Mouse (Mus musculus) liver, embryonic 15.5 days (tissue): ENCODE results near the gene Osr1. TPM values are rescaled to one million over a fixed set of nuclear protein-coding genes. Genes with fewer than 3 reads are reported as not detected.
A peak's percentile ranks its signal among the peaks of the same experiment; 100 is the strongest.

Experiments
- ATAC-seq: fragments of 200-750 bp; cut with Nextera tagmentation; 2 replicates; pipeline ENCODE4 v1.8.0; 2017; ENCODE audit warnings: moderate number of reproducible peaks, mild to moderate bottlenecking, moderate library complexity; ENCODE audit not compliant: insufficient read depth
- H3K27ac ChIP-seq: fragments of 300-500 bp; sonication (generic); replicated peaks from 2 replicates; pipeline ENCODE4 v1.5.1; 2015; ENCODE audit warnings: mild to moderate bottlenecking, inconsistent platforms
- H3K27me3 ChIP-seq: fragments of 300-500 bp; sonication (generic); 2 replicates; pipeline ENCODE4 v1.6.1; 2015; ENCODE audit warnings: mild to moderate bottlenecking, inconsistent platforms
- H3K36me3 ChIP-seq: fragments of 300-500 bp; sonication (generic); replicated peaks from 2 replicates; pipeline ENCODE4 v1.6.1; 2015; ENCODE audit warnings: moderate library complexity, mild to moderate bottlenecking, inconsistent platforms
- H3K4me1 ChIP-seq: fragments of 300-500 bp; sonication (generic); replicated peaks from 2 replicates; pipeline ENCODE4 v1.6.1; 2015; ENCODE audit warnings: inconsistent platforms
- H3K4me2 ChIP-seq: fragments of 300-500 bp; sonication (generic); 2 replicates; pipeline ENCODE4 v1.6.1; 2015; ENCODE audit warnings: moderate library complexity, mild to moderate bottlenecking, inconsistent platforms
- H3K4me3 ChIP-seq: fragments of 300-500 bp; sonication (generic); replicated peaks from 2 replicates; pipeline ENCODE4 v1.5.1; 2015; ENCODE audit warnings: mild to moderate bottlenecking, inconsistent platforms
- H3K9ac ChIP-seq: fragments of 300-500 bp; sonication (generic); 2 replicates; pipeline ENCODE4 v1.6.1; 2015; ENCODE audit warnings: moderate library complexity, mild to moderate bottlenecking, inconsistent platforms
- H3K9me3 ChIP-seq: fragments of 300-500 bp; sonication (generic); replicated peaks from 2 replicates; pipeline ENCODE4 v1.6.1; 2016; ENCODE audit warnings: inconsistent platforms
- WGBS: fragments of 180-500 bp; shearing (Covaris S2); methylation state at CpG from one replicate; pipeline ENCODE4 v1.1.7; 2015; ENCODE audit warnings: mixed read lengths; ENCODE audit not compliant: insufficient replicate concordance; 5-methylcytosine and 5-hydroxymethylcytosine counted together
- polyA plus RNA-seq: library from polyadenylated mRNA; unstranded; fragments of >200 nt; fragmentation: Nextera tagmentation; extraction: Ambion mirVana; gene quantifications from 2 replicates; pipeline ENCODE4 v1.2.1, GENCODE M21; 2015

Osr1 gene
- polyA plus RNA-seq, 1 experiment from 2014 or later, result 0.50 TPM

DNA sequence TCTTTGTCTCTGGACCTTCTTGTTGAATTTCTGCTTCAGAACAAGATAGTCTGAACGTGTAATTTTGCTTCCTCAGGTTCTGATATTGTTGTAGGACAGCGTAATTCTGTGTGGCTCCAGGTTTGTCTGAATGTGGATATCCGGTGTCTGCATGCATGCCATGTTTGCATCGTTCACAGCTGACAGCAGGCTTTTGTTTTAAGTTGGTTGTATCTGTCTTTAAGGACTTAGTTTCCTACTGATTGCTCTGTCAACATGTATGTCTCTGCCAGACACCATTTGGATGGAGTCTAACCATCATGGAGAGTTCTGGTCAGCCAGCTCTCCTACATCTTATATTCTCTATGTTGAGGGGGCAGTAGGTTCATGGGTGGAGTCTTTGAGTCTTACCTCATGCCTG lies 8.7 kb downstream of the Osr1 start:
- Histone ChIP-seq H3K4me1 (no peaks in the 10 kb centered on the region), H3K36me3 (no peaks in the 10 kb centered on the region), H3K9me3 (no peaks in the 10 kb centered on the region), H3K4me2 (no peak overlapping the region), H3K27ac (no peak overlapping the region), H3K4me3 (no peak overlapping the region), H3K9ac (no peak overlapping the region), H3K27me3 (peaks cover 100% of the 10 kb centered on the region)
- 11% methylated on average over 4 of the region's 4 CpGs for WGBS
- no peak for ATAC-seq

DNA sequence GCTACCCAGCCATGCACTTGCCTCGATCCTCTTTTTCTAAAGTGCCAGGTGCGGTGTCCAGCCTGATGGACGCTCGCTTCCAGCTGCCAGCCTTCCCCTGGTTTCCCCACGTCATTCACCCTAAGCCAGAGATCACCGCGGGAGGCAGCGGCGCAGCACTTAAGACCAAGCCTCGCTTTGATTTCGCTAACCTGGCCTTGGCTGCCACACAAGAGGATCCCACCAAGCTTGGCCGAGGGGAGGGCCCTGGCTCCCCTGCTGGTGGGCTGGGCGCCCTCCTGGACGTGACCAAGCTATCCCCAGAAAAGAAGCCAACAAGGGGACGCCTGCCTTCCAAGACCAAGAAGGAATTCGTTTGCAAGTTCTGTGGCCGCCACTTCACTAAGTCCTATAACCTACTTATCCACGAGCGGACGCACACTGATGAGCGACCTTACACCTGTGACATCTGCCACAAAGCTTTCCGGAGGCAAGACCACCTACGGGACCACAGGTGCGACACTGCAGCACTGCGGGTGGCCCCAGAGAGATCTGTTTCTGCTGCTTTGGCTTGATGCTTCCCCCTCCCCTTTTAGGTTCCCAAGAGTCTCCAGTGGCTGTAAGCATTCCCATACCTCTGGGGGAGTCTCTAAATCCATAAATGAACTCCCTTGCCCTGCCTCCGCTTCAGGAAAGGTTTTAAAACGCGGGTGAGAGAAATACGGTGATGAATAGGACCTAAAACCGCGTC lies 9.6 kb downstream of the Osr1 start:
- peaks cover 100% of the 10 kb centered on the region for H3K27me3 ChIP-seq
- H3K4me3 ChIP-seq, result no peak overlapping the region
- no peaks in the 10 kb centered on the region for H3K4me1 ChIP-seq
- H3K36me3 ChIP-seq, result no peaks in the 10 kb centered on the region
- H3K9me3 ChIP-seq, result no peaks in the 10 kb centered on the region
- no peak overlapping the region for H3K4me2 ChIP-seq
- no peak overlapping the region for H3K27ac ChIP-seq
- no peak for ATAC-seq
- 3% methylated on average over 31 of the region's 31 CpGs for WGBS
- no peak overlapping the region for H3K9ac ChIP-seq

DNA sequence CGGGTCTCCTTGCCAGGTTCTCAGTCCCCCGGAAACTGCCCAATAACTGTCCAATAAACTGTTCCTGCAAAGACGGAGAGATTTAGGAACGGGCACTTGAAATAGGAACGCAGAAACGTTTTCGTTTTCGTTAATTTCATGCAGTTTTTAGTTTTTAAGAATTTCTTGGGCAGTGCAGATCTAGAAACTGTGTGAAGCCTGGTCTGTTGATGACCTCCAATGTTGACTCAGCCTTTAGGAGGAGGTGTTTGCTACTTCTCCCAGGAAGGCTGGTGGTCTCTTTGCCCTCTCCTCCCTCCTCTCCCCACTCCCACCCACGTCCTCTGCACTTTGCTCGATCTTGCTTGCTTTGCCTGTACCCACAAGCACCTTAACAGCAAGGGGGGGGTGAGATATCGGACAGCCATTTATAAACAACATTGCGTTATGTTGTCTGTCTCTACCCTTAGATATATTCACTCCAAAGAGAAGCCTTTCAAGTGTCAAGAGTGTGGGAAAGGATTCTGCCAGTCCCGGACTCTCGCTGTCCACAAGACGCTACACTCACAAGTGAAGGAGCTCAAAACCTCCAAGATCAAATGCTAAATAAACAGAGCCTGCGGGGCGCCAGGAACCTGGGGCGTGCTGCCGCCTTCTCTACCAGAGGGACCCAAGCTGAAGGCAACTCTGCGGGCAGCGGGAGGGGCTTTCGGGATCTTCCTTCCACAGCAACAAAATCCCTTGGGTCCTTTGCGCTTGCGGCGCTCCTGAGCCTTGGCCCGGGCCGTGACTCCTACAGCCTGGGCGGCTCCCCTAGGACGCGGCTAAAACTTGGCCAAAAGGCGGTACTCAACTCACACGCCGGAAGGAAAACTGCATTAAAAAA lies 10.4 kb downstream of the Osr1 start:
- WGBS, result under 1% methylated on average over 33 of the region's 33 CpGs
- no peak overlapping the region for H3K27ac ChIP-seq
- no peaks in the 10 kb centered on the region for H3K4me1 ChIP-seq
- no peaks in the 10 kb centered on the region for H3K36me3 ChIP-seq
- peaks cover 94% of the 10 kb centered on the region for H3K27me3 ChIP-seq
- H3K9me3 ChIP-seq, result no peaks in the 10 kb centered on the region
- no peak overlapping the region for H3K4me2 ChIP-seq
- no peak overlapping the region for H3K9ac ChIP-seq
- H3K4me3 ChIP-seq, result no peak overlapping the region
- no peak for ATAC-seq

DNA sequence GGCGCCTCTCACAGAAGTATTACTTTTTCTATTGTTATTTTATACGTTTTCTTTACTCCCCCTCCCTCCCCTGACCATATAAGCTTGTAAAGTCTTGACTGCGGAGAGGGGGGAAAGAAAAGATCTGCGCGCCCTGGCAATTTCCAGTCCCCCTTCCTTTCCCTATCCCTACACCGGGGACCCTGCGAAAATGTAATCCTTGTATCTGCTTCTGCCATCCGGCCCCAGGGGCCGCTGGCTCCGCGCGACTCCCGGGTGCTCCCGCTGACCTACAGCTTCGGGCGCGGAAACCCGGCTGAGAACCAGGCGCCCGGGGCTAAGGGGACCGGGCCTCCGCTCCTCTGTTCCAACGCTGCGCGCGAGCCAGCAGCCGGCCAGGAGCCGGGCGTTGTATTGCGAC lies 11.1 kb downstream of the Osr1 start:
- WGBS, result 2% methylated on average over 30 of the region's 30 CpGs
- Histone ChIP-seq H3K27ac (no peak overlapping the region), H3K27me3 (peaks cover 87% of the 10 kb centered on the region), H3K4me1 (no peaks in the 10 kb centered on the region), H3K36me3 (no peaks in the 10 kb centered on the region), H3K9me3 (no peaks in the 10 kb centered on the region), H3K4me2 (no peak overlapping the region), H3K9ac (no peak overlapping the region), H3K4me3 (no peak overlapping the region)
- ATAC-seq, result no peak

DNA sequence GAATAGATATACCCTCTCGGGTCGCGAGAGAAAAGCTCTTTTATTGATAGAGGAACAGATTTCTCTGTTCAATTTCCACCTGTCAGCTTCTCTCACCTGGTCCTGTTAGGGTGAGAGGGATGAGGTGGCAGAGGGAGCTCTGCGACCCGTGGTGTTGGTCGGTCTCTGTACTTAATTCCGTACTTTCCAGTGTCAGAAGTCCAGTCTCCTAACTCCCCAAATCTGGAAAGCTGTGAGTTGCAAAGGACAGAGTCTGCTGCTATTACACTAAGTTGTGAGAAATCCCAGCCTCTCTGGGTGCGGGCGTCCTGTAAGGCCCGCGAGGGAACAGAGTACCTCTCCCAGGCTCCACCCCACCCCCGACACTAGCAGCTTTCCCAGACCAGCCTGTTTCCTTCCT lies 11.6 kb downstream of the Osr1 start:
- ATAC-seq, result no peak
- no peaks in the 10 kb centered on the region for H3K36me3 ChIP-seq
- H3K4me3 ChIP-seq, result no peak overlapping the region
- no peak overlapping the region for H3K27ac ChIP-seq
- H3K9ac ChIP-seq, result no peak overlapping the region
- no peaks in the 10 kb centered on the region for H3K4me1 ChIP-seq
- 8% methylated on average over 12 of the region's 12 CpGs for WGBS
- peaks cover 82% of the 10 kb centered on the region for H3K27me3 ChIP-seq
- H3K9me3 ChIP-seq, result no peaks in the 10 kb centered on the region
- H3K4me2 ChIP-seq, result no peak overlapping the region

DNA sequence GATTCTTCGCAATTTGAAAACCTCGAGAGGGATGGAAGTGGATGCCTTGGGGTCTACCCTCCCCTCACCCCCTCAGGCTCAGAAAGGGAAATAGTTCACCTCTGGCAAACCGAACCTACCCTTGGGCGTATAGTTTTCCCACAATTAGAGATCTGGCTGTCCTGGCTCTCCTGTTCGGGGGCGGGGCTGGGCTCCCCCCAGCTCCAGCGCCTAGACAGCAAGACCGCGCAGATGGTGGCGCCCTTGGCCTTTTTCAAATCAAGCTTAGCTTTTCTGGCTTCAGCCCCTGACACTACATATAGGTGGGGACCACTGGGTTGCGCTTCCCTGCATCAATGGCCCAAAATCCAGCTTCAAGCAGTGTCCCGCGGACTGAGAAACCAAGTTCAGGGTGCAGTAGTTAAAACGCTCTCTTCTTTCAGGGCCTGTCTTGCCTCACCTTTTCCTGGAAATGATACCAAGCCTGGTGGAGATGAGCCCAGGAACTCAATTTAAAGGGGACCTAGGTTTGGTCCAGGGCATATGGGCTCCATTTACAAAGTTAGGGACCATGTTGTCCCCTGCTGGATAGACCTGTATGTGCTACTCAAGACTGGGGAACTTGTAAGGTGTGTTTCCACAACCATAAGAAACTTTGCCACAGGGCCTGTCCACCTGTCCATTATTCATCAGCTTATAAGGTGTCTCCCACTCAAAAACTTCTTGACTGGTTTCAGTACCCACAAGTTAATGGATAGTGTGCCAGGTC lies 12.5 kb downstream of the Osr1 start:
- H3K27me3 ChIP-seq, result peaks cover 73% of the 10 kb centered on the region
- no peak overlapping the region for H3K27ac ChIP-seq
- 16% methylated on average over 14 of the region's 14 CpGs for WGBS
- no peak overlapping the region for H3K9ac ChIP-seq
- H3K4me1 ChIP-seq, result no peaks in the 10 kb centered on the region
- H3K4me2 ChIP-seq, result no peak overlapping the region
- no peak for ATAC-seq
- H3K36me3 ChIP-seq, result no peaks in the 10 kb centered on the region
- no peak overlapping the region for H3K4me3 ChIP-seq
- no peaks in the 10 kb centered on the region for H3K9me3 ChIP-seq

DNA sequence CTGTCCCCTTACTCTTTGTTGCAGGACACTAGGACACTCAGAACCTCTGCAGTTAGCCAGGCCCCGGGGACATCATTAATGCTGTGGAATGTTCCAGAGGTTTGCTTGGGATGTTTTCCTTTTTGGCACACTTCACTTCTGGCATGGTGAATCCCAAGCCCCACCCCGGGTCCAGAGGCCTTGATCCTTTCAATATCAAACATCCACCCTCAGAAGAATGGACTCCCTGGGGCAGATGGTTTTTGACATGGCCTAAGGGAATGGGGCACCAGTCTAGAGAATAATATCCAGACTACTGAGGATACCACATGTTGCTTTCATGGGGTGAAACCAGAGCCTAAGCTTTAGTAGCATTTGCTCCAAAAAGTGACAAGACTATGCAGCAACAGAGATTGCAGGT lies 13.5 kb downstream of the Osr1 start:
- ATAC-seq, result no peak
- no peaks in the 10 kb centered on the region for H3K4me1 ChIP-seq
- H3K4me2 ChIP-seq, result no peak overlapping the region
- H3K36me3 ChIP-seq, result no peaks in the 10 kb centered on the region
- peaks cover 63% of the 10 kb centered on the region for H3K27me3 ChIP-seq
- H3K27ac ChIP-seq, result no peak overlapping the region
- no peaks in the 10 kb centered on the region for H3K9me3 ChIP-seq
- WGBS, result 23% methylated on average over 2 of the region's 2 CpGs
- no peak overlapping the region for H3K4me3 ChIP-seq
- H3K9ac ChIP-seq, result no peak overlapping the region

DNA sequence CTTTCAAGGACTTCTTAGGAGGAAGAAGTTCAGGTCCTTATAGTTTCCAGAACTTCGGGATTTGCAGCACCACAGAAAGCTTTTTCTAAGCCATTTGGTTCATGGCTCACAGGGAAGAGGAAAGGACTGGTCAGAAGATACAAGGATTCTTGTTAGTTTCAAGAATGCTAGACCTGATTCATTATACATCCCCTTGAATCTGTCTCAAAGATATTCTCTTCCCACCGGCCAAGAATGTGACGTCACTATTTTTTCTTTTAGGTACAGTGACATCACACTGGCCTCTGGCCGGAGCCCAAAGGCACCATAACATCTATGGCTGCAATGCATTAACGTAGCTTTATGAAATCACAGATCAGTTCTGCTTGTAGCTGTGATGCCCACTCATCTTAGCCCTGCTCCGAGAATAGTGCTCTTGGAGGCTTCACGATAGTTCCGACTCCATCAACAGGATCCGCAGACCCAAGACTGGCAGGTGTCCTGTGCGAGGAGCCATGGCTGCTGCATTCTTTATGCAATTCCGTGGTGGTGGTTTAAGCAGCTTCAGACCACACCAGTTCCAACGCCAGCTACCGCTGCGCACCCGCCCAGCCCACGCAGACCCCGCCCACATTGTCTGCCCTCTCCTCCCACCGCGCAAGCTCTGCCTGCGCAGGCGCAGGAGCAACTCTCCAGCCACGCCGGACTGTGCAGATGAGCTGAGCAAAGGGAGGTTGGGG lies 14.6 kb downstream of the Osr1 start:
- Histone ChIP-seq H3K4me3 (peak overlapping the region; percentile 28), H3K9me3 (no peaks in the 10 kb centered on the region), H3K27ac (no peak overlapping the region), H3K36me3 (no peaks in the 10 kb centered on the region), H3K4me1 (no peaks in the 10 kb centered on the region), H3K4me2 (peak overlapping the region; percentile 54), H3K27me3 (peaks cover 52% of the 10 kb centered on the region), H3K9ac (no peak overlapping the region)
- ATAC-seq, result no peak
- 1% methylated on average over 23 of the region's 23 CpGs for WGBS

DNA sequence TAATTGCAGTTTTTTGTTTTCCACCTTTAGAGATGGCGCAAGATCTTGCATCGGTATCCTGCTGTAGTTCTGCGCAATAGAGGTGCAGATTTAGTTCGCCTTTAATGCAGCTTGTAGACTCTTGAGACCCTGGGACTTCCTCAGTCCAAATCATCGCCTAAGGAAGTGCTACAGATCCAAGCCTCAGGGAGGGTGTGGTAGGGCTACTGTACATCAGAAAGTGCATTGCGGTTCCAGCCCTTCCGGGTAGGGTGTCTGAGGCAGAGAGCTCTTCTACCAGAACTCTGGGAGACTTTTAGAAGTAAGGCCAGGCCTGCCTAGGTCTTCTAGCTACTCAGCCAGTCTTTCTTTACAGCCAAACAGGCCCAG lies 15.2 kb downstream of the Osr1 start:
- Histone ChIP-seq H3K4me2 (peak overlapping the region; percentile 54), H3K4me3 (peak overlapping the region; percentile 28), H3K36me3 (no peaks in the 10 kb centered on the region), H3K9me3 (no peaks in the 10 kb centered on the region), H3K27ac (no peak overlapping the region), H3K4me1 (no peaks in the 10 kb centered on the region), H3K9ac (no peak overlapping the region), H3K27me3 (peaks cover 46% of the 10 kb centered on the region)
- WGBS, result 3% methylated on average over 7 of the region's 7 CpGs
- no peak for ATAC-seq

DNA sequence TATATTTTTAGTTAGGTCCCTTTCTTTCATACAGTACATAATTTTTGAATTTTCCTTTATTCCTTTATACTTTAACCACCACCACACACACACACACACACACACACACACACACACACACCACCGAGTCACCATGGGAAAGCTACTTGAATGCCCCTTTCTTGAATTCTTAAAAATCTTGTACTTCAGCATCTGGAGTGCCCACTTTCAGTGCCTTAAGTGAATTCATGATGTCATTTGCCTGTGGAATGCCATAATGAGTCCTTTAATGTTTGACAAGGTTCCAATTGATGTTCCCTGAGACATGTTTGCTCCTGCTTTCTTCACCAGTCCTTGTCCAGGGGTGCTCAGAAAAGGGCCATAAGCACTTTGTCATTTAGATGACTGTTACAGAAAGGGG lies 17.8 kb downstream of the Osr1 start:
- H3K9ac ChIP-seq, result no peak overlapping the region
- no peaks in the 10 kb centered on the region for H3K36me3 ChIP-seq
- peaks cover 20% of the 10 kb centered on the region for H3K27me3 ChIP-seq
- no peak for ATAC-seq
- no peaks in the 10 kb centered on the region for H3K4me1 ChIP-seq
- no peak overlapping the region for H3K4me2 ChIP-seq
- WGBS, result 68% methylated on average over 1 of the region's 1 CpGs
- no peak overlapping the region for H3K27ac ChIP-seq
- no peaks in the 10 kb centered on the region for H3K9me3 ChIP-seq
- no peak overlapping the region for H3K4me3 ChIP-seq
